Mouse (Mus musculus) erythroblast, embryonic 14.5 days (primary cell): ENCODE results near the gene Slc25a22.

ENCODE experiments used
- GATA1 ChIP-seq: IDR thresholded peaks from 2 replicates; pipeline ENCODE4 v1.6.1; 2012; ENCODE audit warnings: low read length, inconsistent platforms, mixed read lengths
- TAL1 ChIP-seq: IDR thresholded peaks from 3 replicates; pipeline ENCODE4 v1.6.1; 2012; ENCODE audit warnings: low read length, inconsistent platforms, mixed read lengths

- TF ChIP-seq GATA1 = no peak
- TF ChIP-seq TAL1 = no peak
These were observed 7.7 kb downstream of the Slc25a22 start for GRCm38 (mm10) chr7:141429840-141430584.
